Mouse (Mus musculus): ENCODE results near the gene Crabp1.

DNA sequence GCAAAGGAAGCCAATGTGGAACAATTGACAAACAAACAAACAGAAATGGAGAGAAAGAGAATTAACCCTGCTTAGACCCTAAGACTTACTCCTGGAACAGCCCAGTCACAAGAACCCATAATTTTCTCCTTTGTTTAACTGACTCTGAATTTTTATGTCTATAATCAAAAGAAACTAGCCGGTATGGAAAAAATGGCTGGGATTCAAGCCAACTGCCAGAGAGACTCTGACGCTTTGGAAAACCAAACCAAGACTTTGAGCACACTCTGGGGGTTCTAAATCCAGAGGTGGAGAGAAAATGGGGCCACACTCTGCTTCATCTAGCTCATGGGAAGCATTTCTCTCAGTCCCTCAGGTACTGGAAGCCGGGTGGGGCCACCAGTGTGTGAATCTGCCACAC is 20.7 kb downstream of the Crabp1 start:
- no peak for TF ChIP-seq GATA1 (IDR thresholded peaks at IDR 0.05; ENCODE audit: borderline replicate concordance, low read length)
- TF ChIP-seq FLI1 (IDR thresholded peaks at IDR 0.05; ENCODE audit: low read length), result no peak

Data from megakaryocyte, embryonic 14.5 days (primary cell).